Mouse (Mus musculus) left cerebral cortex, postnatal 25 days (tissue): ENCODE measurements around the gene Zfp382. TPM values are rescaled to one million over a fixed set of nuclear protein-coding genes. Genes with fewer than 3 reads are reported as not detected.
"Not testable (repeated sequence)": the region's sequence is repeated elsewhere in the genome, so short reads cannot be mapped to it uniquely, and the experiment has no call there.

Experiments used
- DNase-seq, 2 experiments: peaks; one replicate each; pipeline ENCODE4 v3.0.0; 2022; ENCODE audit warnings: low spot score in 2 of 2, mixed read lengths in 1 of 2
- intact Hi-C: fragments of 180-260 bp; cut with DNase I; formaldehyde crosslinking; loops from one replicate; pipeline ENCODE4 v1.15.1; 2025
- total RNA-seq, 2 experiments: library from RNA; stranded (reverse); gene quantifications; 2 replicates each; pipeline ENCODE4 v1.2.3; 2021

The Zfp382 gene
- total RNA-seq = 10 to 100 TPM; 34.9 to 36.0 TPM

DNA sequence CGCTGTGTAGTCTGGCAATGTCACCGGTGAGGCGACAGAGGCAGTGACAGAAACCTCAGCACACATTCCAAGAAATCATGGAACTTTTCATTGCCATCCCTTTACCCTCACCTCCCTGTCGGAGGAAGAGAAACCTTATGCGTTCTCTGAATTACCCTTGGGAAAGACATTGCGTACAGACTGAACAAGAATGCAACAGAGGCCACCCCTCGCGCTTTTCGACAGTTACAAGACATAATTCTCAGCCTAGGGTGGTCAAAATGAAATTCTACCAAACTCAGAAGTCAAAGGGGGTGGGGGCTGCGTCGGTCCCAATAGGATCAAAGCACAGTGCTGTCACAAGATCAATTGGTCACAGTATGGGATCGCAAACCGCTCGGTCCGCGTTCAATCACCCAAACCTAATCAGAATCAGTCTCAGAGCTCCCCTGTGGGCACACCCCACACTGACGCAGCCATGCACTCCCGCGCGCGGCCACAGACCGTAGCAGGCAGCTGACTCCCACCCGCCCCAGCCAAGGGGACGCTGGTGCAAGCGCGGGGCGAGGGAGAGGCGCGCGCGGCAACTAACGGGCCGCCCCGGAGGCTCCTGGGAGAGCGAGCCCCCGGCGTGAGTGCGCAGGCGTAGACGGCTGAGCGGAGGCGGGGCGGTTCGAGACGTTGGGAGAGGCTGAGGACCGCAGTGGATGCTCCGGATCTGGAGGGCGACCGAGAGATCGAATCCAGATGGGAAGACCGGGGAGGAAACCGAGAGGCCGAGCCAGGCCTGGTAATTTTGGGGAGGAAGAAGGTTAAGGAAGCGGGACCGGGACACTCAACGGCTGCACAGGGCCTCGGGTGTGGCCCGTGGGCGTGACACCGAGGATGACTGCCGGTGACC lies at the start of gene Zfp382:
Zfp382 (plus strand) TSS at position 635 of the 880 bp plus-strand sequence.
- peak; percentile 90 for DNase-seq
- intact Hi-C loops = loop anchor here (2.0 kb wide), 1 partner anchor 27 kb away; the partner anchor contains the start of gene Zfp260

DNA sequence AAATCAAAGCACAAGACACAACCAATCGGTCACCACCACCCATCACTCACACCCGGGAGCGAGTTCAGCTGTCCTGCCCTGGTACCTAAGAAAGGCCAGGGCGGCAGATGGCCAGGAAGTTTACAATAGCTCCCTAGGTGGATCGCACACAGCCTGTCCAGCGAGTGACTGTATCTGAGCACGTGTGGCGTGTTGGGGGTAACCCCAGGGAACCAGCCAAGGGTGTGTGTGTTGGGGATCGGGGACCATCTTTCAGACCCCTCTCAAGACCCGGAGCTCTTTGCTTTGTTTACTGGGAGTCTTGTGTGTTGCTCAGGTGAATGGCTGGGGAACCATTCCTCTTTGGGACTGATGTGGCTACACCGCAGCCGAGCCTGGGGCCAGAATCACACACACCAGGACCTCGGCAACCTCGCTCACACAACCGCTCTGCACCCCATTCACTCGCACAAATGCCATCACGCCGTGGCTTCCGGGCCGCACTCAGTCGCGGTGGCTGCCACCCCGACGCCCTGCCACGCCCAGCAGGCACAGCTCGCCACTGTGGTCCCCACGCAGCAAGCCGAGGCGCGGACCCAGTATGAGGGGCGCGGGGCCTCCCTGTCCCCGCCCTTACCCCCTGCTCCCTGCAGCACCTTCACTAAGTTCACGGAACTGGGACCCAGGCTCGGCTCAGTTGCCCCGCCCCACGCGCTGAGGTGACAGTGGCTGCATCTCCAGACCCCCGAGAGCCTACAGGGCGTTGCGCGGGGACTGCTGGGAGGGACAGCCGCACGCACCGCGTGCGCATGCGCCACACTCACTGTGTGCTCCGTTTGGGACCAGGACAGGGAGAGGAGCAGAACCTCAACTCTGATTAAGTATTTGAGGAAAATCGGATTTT lies 49.4 kb upstream of the Zfp382 start, which contains the start of gene Zfp82:
Zfp82 (minus strand) TSS at position 755 of the 883 bp plus-strand sequence.
- intact Hi-C loops = no loop called here
- peak; percentile 81 to 88 for DNase-seq

DNA sequence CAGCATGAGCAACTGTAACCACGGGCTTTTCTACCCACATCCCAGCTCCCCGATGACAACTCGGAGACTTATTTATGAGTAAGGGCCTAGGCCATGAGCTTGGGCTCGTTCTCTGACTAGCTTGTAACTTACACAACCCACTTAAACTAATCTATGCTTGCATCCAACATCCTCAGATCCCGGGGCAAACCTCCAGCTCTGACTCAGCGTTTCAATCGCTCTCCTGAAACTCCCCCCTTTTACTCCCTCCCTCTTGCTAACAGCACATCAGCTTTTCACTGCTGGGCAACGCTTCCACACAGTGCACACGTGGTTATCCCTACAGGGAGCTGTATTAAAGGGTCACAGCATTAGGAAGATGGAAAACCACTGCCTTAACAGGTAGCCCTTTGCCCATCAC lies 35.2 kb upstream of the Zfp382 start:
- intact Hi-C loops = no loop called here
- DNase-seq = peak in 1 of 2 experiments; percentile 75

DNA sequence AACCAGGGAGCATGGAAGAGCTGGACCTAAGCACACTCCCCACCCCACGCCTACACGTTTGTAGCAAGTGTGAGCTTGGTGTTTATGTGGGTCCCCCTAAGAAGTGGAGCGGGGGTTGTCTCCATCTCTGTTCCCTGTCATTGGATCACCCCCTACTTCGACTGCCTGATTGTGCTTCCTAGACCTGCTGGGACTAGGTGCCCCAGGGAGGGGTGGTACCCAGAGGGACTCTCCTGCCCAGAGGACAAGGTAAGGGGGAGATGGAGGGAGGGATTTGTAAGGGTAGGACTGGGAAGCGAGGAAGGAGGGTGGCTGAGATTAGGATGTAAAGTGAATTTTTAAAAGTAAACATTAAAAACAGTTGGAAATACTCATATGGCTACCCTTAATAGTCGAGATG lies 32.3 kb upstream of the Zfp382 start:
- intact Hi-C loops = no loop called here
- DNase-seq = no peak

DNA sequence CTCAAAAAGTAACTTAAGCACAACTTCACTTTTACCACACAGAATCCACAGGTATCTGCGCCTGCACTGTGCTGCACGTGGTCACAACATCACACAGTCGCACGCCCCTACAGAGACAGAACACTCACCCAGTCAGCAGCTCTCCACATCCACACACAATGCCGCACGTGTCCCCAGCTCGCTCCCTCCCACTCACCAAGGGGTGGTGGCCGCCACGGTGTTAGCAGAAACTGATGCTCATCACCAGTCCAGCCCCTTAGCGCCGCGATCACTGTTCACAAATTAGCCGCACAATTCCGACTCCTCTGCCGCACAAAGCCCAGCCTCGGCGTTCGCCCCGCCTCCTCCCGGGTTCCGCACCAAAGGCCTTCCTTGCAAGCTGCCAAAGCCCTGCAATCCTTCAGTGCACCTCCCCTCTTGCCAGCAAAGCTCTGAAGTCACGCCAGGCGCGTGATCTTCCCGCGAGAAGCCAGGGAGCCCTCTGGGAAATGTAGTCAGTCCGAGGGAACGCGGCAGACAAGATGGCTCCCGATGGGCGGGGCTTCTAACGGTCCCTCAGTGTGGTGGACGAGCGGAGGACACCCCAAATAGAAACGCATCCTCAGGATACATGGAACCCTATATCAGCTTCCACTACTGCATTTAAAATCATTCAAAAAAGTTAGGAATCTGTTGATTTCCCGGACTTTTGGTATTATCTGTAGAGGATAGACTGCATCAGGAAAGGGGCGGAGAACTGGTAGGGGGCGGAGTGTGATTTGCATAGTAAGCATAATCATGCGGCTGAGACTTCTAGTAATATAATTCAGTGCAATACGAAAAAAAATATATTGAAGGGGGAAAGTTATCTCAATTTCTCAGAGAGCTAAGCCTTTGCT lies 31.4 kb upstream of the Zfp382 start, which contains the start of the genes Gm26920 and Zfp566:
Gm26920 (minus strand) TSS at position 319 of the 878 bp plus-strand sequence.
Zfp566 (minus strand) TSS at position 436 of the 878 bp plus-strand sequence.
- intact Hi-C loops = loop anchor here (2.0 to 5.0 kb wide), 2 partner anchors 40 to 78 kb away; partner anchors contain the start of gene Zfp14
- DNase-seq = peak; percentile 93 to 98

DNA sequence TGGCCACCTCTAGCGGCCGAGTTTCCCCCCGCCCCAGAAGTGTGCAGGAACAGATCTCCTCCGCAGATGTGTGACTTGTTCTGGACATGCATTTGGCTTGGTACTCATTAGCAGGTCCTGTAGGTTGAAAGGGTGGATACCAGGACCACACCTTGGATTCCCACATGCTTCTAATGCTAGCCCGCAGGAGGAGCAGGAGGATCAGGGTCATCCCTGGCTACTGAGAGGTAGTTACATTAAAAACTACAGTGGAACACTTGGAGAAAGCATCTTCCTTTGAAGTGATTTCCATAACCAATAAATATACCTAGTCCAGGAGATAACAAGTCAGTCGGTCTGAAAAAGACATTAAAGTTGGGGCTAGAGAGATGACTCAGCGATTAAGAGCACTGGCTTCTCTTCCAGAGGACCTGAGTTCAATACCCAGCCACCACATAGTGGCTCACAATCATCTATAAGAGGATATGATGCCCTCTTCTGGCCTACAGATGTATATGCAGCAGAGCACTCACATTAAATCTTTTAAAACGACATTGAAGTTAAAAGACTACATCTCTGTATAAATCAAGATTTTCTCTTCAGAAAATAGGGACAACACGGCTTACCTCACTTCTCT lies 30.7 kb upstream of the Zfp382 start:
- peak in 1 of 2 experiments; percentile 28 for DNase-seq
- intact Hi-C loops = loop anchor here (2.0 to 5.0 kb wide), 2 partner anchors 40 to 79 kb away; partner anchors contain the start of gene Zfp14

DNA sequence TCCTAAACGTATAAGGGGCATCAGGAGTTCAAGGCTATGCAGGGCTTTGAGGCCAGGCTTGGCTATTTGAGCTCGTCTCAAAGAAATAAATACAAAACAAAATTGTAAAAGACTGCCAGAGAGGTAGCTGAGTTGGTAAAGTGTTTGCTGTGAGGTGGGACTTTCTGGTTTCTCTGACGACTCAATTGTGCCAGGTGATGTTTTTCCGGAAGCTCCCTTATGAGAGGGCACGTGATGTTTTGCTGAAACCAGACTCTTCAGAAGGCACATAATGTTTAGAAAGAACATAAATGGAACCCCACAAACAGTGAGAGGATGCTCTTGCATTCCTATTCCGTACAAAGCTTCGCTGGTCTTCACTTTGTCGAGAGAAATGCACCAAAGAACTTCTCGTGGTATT lies 29.1 kb upstream of the Zfp382 start:
- no peak for DNase-seq
- intact Hi-C loops = loop anchor here (5.0 kb wide), 1 partner anchor 80 kb away; no protein-coding TSS in a partner anchor

DNA sequence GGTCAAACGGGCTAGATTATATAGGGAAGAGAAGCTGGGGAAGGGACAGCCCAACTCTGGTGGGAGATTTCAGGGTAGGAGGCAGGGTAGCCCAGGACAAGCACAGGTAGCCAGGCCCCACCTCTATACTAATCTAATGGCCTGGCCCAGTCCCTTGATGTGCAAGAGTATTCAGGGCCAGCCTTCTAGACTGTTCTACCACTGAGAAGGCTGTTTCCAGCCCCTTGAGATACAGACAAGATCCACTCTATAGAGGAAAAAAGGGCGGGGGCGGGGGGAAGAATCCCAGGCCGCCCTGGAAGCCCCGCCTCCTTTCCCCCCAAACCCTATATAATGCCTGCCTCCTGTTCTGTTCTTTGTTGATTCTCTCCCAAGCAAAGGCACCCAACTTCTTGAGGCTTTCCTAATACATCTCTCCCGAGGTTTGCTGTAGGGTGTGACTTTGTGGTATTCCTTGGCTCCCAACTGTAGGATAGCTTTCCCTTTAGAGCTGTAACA lies 27.8 kb upstream of the Zfp382 start:
- intact Hi-C loops = loop anchor here (2.0 to 5.0 kb wide), 3 partner anchors 27 to 82 kb away; partner anchors contain the start of genes Zfp146 and Zfp382
- DNase-seq = no peak

DNA sequence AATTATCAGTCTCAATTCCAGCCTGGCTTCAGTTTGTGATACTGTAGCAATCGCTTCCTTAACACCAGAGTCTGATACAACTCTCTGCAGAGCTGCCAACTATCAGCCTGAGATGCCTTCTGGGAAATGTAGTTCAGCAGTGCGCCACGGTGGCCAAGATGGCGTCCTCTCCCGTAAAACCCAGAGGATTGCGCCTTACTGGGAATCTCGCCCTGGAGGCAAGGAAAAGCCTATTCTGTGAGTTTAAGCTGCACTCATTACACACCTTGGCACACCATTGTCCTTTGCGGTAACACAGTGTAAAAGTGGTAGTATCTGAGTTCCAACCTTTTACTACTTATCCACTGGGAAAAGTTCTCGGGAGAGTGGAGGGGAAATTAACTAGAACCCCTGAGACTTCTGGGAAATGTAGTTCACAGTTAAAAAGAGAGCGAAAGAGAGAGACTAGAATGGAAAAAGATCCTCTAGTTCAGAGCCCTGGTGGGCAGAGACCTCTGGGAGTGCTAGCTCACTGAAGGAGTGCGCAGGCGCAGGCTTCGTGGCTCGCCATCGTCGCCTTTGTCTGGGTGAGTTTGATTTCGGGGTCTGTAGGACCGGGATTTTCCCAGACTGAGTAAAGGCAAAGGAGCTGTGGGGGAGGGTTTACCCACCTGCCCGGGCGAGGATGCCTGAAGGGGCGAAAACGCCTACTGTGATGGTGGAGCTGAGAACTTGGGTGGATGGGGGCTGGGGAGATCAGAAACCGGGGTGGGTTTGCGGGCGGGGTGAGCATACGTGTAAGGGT lies 26.9 kb upstream of the Zfp382 start, which contains the start of gene Zfp260:
Zfp260 (plus strand) TSS at position 132 of the 784 bp plus-strand sequence.
- intact Hi-C loops = loop anchor here (2.0 to 5.0 kb wide), 3 partner anchors 26 to 83 kb away; partner anchors contain the start of genes Zfp146 and Zfp382
- peak; percentile 92 to 96 for DNase-seq

DNA sequence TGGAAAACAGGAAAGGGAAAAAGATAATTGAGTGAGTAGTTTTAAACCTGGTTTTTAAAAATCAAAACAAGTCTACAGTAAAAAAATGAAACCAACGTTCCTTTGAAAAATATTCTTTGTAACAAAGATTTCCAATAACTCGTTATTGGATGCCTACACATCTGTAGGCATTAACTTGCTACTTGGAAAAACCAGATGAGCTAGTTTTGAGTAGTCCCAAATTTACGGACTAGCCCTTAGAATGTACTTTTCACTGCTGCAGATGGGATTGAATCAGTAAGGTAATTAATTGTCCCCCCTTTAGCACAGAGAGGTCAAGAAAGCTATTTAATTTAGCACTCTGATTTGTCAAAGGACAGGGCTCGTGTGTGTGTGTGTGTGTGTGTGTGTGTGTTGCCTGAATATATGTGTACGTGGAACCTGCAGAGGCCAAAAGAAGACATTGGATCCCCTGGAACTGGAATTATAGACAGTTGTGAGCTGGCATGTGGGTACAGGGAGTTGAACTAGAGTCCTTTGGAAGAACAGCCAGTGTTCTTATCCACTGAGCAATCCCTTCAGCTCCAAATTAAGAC lies 26.1 kb upstream of the Zfp382 start:
- intact Hi-C loops = loop anchor here (2.0 kb wide), 2 partner anchors 25 to 73 kb away; partner anchors contain the start of genes Zfp146 and Zfp382
- no peak for DNase-seq

DNA sequence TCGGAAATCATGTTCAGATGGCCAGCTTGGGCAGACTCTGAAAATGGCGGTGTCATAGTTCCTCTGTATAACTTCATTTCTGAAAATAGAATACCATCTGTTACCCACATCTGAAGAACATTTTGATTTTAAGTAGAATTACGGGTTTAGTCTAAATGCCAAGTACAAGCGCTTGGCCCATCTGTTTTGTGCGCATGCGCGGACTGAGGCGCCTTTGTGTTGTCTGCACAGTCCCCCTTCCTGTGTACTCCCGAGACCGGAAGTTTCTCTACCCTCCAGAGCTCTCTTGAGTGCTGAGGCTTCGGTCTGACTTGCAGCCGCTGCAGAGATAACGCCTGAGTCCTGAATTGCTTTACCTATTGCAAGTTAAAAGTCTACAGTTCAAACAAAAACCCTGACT lies 22.4 kb upstream of the Zfp382 start:
- intact Hi-C loops = no loop called here
- DNase-seq = peak; percentile 85 to 94

DNA sequence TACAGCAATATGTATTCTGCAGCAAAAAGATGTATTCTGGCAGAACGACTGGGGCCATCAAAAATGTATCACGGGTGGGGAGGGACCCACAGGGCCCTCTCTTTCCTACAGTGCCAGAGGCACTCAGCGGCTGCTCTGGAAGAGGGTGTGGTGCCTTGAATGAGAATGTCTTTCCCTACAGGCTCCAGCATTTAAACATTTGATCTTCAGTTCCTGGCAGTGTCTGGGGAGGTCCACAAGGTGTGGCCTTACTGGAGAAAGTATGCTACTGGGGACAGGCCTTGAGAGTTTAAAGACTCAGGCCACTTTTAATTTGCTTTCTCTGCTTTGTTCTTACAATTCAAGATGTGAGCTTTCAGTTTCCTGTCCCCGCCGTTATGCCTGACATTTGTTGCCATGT lies 5.7 kb upstream of the Zfp382 start:
- DNase-seq = no peak
- intact Hi-C loops = no loop called here

DNA sequence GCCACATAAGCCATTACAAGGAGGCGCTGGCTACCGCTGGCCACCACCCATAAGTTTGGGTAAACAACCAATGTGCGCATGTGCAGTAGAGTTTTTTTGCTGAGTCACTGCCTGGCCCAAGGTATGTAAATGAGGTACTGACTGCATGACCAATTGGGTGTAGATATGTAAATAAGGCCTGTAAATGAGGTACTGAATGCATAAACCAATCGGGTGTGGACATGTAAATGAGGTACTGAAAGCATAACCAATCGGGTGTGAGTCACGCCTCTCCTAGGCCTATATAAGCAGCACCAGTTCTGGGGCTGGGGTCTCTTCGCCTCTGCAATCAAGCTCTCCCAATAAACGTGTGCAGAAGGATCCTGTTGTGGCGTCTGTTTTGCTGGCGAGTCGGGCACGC lies 3.8 kb upstream of the Zfp382 start:
- DNase-seq, intact Hi-C loops: not testable (repeated sequence)

DNA sequence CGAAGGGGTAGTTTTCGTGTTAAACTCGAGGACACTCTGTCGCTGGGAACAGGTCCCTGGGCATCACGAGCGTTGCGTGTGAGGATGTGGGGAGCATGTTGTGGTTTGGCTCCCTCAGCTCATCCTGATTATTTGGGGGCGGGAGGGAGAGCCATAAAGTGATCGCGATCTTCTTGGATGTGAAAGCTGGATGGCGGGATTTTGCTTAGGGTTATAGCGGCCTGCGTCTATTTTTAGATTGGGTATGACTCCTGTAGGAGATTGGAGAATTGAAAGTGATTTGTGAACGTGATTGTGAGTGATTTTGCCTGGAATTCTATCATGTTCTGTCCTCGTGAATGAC lies 417 bp downstream of the Zfp382 start:
- intact Hi-C loops = no loop called here
- no peak for DNase-seq

DNA sequence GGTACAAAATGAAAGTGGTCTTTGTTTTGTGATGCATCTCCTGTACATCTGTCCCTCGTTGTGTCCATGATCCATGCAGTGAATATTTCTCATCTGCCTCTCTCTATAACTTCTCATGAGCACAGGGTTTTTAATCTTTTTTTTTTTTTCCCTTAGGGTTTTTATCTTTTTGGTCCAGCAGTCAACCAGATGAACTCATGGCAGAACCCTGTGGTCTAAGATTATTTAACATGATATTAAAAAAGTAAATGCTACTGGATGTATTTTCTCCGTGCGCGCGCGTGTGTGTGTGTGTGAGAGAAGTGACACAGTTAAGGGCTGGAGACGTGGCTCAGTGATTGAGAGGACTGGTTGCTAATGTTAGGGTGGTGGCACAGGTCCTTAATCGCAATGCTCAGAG lies 8.2 kb downstream of the Zfp382 start:
- no peak for DNase-seq
- intact Hi-C loops = no loop called here

DNA sequence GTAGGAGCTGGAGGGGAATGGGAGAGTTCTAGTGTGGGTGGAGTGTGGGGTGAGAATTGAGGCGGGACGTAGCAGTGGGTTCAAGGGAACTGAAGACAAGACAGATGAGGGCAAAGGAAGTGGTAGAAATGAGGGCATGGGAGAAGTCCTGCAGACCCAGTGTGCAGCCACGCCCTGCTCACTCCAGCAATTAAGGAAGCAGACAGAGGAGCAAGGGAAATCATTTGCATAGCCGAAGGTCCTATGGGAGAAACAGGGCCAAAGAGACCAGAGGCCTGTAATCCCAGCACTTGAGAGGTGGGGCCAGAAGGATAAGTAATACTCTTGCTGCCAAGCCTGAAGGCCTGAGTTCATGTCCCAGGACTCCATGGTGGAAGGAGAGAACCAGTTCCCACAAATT lies 10.7 kb downstream of the Zfp382 start:
- no peak for DNase-seq
- intact Hi-C loops = no loop called here

DNA sequence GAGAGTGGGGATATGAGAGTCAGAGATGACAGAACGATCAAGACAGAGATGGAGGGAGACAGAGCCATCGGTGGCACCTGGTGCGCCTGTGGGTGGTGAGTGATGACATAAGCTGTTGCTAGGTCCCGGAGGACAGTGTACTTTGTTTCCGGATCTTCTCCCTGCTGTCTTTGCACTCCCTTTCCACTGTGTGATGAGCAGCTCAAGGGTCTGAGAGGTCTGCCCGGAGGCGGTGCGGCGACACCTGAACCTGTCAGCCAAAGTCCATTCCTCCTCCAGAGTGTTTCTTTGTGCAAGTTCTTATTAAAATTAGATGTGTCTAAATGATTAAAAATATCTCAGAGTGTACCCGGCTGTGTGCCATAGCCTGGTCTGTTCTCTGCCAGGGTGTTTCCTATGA lies 15.1 kb downstream of the Zfp382 start:
- intact Hi-C loops = no loop called here
- DNase-seq = no peak
